Mouse (Mus musculus): Measurements from ENCODE around the gene Lrtm1. TPM values are rescaled to one million over a fixed set of nuclear protein-coding genes. Genes with fewer than 3 reads are reported as not detected.

Gene Lrtm1
- total RNA-seq, 2 experiments from 2014 or later: 27.1 to 34.6 TPM

- DNase-seq: no peak
These were observed 13.9 kb downstream of the Lrtm1 start for GRCm38 (mm10) chr14:29031858-29032395.

GRCm38 (mm10) chr14:29038246-29038645, 20.2 kb downstream of the Lrtm1 start:
- no peak for DNase-seq

- peak; percentile 16 for DNase-seq
These were observed 22.8 kb downstream of the Lrtm1 start for GRCm38 (mm10) chr14:29040606-29041364.

GRCm38 (mm10) chr14:29041498-29041897, 23.5 kb downstream of the Lrtm1 start:
- no peak for DNase-seq

- DNase-seq: no peak
These were observed 24.3 kb downstream of the Lrtm1 start for GRCm38 (mm10) chr14:29042355-29042754.

GRCm38 (mm10) chr14:29051951-29052835, 34.2 kb downstream of the Lrtm1 start:
- no peak for DNase-seq

- no peak for DNase-seq
These were observed 42.7 kb downstream of the Lrtm1 start for GRCm38 (mm10) chr14:29060679-29061078.

- DNase-seq: no peak
These were observed 43.5 kb downstream of the Lrtm1 start for GRCm38 (mm10) chr14:29061491-29061890.

GRCm38 (mm10) chr14:29062676-29063075, 44.7 kb downstream of the Lrtm1 start:
- DNase-seq: no peak

GRCm38 (mm10) chr14:29073747-29074146, 55.7 kb downstream of the Lrtm1 start:
- DNase-seq: no peak

- no peak for DNase-seq
These were observed 59.4 kb downstream of the Lrtm1 start for GRCm38 (mm10) chr14:29077418-29077817.

GRCm38 (mm10) chr14:29080228-29080627, 62.2 kb downstream of the Lrtm1 start:
- DNase-seq: no peak

- DNase-seq: no peak
These were observed 62.6 kb downstream of the Lrtm1 start for GRCm38 (mm10) chr14:29080630-29081029.

- no peak for DNase-seq
These were observed 64.2 kb downstream of the Lrtm1 start for GRCm38 (mm10) chr14:29082171-29082570.

All from gastrocnemius, postnatal 25 days (tissue).